Mouse (Mus musculus) erythroblast, embryonic 14.5 days (primary cell): ENCODE results near the gene Cpa4.

ENCODE experiments used
- GATA1 ChIP-seq: IDR thresholded peaks from 2 replicates; pipeline ENCODE4 v1.6.1; 2012; ENCODE audit warnings: low read length, inconsistent platforms, mixed read lengths
- TAL1 ChIP-seq: IDR thresholded peaks from 3 replicates; pipeline ENCODE4 v1.6.1; 2012; ENCODE audit warnings: low read length, inconsistent platforms, mixed read lengths

- TF ChIP-seq TAL1 (no peak), GATA1 (no peak)
Measured at GRCm38 (mm10) chr6:30619606-30620005, 51.4 kb downstream of the Cpa4 start.
